Mouse (Mus musculus) layer of hippocampus, adult 8-10 months (tissue): Measurements from ENCODE around the gene Dlat. TPM values are rescaled to one million over a fixed set of nuclear protein-coding genes. Genes with fewer than 3 reads are reported as not detected.
"Not testable (repeated sequence)": the region's sequence is repeated elsewhere in the genome, so short reads cannot be mapped to it uniquely, and the experiment has no call there.

ENCODE experiments used
- DNase-seq, 2 experiments: peaks; one replicate each; pipeline ENCODE4 v3.0.0; 2022; ENCODE audit warnings: low spot score in 2 of 2
- total RNA-seq, 4 experiments: library from RNA; stranded (reverse); gene quantifications; 2 replicates each; pipeline ENCODE4 v1.2.4; 2022

Gene Dlat
- total RNA-seq, 4 experiments from 2014 or later, result 117 to 138 (median 125) TPM

DNA sequence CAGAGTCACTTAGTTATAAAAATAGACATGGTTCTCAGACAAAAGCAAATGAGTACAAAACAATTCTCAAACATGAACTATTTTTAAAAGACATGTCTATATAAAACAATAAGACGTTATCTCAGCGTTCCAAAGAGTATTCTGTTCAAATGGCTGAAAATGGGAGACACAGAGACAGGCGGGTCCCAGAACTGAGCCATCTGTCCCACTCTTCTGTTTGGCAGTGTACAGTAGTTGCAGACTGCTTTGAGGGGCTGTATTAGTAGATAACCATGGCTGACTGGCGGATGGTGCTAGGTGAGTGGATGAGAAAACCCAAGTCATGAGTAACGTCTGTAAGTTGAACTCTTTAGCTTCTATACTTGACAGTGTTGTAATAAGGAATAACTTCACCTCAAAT is 5.2 kb upstream of the Dlat start:
- peak; percentile 33 to 43 for DNase-seq

DNA sequence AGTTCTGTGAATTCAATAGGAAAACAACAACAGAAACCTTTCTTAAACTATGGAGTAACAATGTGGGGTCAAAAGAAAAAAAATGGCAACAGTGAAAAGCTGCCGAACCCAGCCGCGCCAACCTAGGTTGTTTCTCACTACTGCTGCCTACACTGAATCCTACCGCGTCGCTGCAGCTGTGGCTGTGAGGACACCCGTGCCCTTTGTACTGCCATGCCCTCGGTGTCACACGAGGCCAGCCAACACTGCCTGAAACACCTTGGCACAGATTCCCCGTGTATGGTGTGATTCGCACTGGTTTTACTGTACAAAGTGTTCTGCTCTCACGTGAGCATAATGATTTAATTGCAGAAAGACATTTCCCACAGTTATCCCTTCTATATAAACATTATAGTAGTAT is 851 bp upstream of the Dlat start:
- no peak for DNase-seq

DNA sequence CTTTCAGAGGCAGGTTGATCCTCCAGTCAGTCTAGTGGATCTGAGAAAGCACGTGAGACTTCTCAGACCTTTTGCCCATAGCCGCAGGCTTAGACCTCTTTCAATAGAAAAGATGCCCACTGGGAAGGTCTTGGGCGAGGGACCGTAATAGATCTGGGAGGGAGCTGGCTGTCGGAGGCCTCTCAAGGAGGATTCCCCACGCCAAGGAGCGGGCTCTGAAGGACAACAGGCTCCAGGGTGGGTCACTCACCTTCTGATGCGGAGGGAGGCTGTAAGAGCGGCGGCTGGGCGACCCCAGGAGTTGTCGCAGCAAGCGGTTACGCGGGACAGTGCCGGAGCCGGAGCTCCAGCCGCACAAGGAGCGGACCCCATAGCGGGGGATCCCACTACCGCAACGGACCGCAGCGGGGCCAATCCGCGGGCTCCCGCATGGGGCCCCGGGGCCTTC is 615 bp downstream of the Dlat start:
- peak in 1 of 2 experiments; percentile 18 for DNase-seq

DNA sequence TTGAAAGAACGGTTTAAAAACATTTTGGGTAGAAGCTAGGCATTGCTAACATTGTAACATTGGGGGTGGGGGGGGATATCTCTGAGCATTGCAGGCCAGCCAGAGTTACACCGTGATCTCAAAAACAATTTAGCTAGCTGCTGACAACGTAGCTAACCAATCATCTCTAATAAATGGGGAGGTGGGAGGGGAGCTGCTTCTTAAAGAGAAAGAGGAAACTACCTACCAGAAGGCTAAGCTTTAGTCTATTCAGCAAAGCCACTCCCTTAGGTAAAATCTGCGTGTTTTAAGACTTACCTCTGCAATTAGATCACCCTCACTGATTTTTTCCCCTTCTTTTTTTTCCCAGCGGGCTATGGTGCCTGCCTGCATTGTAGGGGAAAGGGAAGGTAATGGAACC is 1.2 kb downstream of the Dlat start:
- no peak for DNase-seq

DNA sequence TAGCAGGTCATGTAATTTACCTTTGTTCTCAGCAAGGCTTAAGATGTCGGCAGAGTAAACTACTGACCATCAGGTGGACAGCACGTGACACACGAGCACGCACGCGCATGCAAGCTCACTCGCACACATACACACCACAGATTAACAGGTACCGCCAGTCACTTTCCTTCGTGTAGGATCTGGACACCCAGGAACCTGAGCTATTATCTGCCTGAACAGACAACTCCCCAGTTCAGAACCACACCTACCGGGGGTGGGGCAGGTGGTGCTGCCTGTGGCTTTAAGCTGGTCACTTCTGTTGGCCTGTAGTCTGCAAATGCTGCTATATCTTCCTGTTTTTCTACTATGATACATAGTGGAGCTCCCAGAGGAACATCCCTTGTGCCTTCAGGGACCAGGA is 9.1 kb downstream of the Dlat start:
- no peak for DNase-seq

DNA sequence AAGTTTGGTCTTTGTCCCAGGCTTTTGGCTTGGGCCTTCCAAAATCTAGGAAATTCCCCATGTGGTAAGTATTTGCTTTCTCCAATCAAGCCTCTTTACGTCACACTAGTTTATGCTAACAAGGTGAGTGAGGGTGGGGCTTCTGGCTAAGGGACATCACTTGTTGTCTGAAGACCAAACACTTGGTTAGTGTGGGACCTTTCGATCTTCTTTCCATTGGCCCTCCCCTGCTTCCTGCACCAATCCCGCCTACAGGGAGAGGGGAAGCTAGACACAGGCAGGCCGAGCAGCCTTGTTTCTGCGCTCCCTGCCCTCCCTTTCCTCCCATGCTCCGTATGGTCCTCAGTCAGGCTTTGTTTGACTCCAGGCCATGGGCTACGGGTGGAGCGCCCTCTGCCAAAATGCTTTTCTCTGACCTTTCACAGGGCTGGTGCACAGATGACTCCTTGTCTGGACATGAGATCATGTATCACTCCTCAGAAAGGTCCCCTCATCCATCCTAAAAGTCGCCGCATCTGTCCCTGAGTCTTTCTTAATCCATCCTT is 12.7 kb downstream of the Dlat start:
- no peak for DNase-seq

DNA sequence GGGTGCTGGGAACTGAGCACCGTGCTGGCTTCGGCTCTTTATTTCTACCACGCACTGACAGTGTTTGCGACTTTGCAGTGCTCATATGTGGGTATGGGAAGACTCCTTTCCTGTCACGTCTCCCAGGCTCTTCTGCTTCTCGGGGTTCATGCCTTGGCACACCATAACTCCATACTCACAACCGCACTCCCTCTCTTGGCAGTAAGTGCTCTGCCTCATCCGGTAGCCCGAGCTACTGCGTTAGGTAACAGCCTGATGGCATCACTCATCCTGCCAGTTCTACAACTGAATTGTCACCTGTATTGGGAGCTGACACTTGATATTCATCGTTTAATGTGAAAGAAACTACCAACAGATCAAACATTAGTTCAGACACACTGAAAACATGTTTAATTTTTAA is 25.3 kb downstream of the Dlat start:
- no peak for DNase-seq

DNA sequence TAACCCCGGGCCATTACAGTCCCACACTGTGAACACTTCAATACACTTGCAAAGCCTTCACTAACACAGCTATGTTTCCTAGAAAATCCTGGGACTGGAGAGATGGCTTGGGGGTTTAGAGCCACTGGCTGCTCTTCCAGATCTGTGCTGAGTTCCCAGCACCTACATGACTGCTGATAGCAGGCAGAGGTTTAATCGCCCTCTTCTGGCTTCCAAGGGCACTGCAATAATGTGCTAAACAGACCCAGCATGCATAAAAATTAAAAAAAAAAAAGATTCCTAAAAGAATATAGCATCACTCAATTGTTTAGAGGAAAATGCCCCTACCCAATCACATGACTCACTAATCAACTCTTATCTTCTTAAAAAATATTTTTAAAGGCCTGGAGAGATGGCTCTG is 26.5 kb downstream of the Dlat start:
- no peak for DNase-seq

DNA sequence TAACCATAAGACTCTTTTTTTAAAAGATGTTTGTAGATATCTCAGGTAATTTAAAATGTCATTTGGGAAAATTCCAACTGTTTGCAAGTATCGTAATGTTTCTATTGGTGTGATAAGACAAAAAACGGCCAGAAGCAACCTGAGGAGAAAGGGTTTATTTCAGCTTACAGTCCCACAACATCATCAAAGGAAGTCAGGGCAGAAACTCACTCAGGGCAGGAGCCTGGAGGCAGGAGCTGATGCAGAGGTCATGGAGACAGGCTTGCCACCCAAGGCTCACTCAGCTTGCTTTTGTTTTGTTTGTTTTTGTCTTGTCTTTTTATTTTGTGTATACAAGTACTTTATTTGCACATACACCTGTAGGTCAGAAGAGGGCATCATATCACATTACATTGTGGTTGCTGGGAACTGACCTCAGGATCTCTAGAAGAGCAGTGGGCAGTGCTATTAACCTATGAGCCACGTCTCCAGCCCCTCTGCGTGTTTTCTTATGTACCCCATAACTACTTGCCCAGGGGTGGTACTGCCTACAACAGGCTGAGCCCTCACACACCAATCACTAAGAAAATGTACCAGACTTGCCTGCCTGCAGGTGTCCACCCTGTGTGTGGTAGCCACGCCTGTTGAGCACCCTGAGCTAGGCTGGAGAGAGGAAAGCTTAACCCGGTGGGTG is 27.4 kb downstream of the Dlat start:
- no peak for DNase-seq

DNA sequence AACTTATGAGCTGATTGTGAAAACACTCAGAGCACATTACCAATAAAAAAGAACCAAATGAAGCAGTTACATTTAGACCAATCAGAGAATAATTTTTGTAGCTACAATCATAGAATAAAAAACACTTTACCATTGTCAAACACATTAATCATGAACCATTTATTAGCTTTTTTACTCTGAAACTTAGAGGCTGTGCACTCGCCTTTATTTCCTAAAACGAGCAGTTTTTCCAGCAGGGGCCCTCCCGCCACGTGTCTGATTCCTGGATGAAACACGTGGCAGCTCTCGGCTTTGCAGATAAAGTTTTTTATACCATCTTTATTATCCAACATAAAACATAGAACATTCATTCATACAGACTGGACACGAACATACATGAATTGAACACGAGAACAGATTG is 28.7 kb downstream of the Dlat start:
- not testable (repeated sequence) for DNase-seq

DNA sequence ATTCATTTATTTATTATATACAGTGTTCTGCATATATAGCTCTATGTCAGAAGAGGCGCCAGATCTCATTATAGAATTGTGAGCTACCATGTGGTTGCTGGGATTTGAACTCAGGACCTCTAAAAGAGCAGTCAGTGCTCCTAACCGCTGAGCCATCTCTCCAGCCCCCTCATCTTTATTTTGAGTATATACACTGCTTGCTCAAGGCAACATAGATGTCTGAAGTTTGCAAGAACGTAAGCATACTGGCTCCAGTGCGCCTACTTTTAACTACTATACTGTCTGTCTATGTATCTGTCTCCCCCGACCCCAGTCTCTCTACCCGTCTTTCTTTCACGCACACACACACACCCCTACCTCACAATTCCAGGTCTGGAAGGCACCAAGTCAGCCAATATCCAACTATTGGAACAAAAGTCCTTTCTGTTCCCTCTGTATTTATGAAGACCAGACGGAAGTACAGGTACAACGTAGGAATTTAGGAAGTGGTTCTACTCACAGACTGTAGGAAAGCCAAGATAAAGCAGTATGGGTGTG is 41.7 kb downstream of the Dlat start:
- no peak for DNase-seq

DNA sequence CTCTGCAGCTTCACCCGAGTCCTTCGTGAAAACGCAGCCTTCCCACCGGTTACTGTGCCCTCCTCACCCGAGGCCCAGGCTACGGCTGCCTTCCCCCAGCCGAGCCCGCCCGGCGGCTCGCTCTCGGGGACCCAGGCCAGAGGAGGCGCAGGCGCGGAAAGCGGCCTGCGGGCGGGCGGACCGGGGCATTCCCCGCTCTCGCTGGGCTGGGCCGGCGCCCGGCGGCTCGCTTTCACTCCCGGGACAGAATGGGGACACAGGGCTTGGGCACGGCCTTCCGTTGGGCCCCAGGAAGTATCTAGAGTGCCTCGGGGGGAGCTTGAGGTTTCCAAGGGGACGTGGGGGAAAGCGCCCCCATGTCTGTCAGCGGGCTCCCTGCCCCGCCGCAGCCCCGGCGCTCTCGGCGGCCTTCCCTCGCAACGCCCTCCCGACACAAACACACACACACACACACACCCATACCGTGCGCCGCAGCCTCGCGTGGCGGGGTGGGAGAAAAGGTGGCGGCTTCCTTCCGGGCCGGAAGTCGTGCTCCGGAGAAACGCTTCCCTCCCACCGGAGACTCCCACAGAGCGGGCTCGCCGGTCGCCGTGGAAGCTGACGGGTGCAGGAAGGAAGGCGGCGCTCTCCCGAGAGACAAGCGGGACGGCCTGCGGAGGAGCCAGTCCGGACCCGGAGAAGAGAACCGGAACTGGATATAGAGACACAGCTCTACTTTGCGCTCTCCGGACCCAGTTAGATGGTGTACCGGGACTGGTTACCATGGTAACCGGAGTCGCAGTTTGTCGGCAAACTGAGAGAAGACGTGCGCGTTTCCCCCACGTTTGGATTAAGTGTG is 42.6 kb downstream of the Dlat start, which contains the start of the genes Pih1d2 and Nkapd1:
Gene Pih1d2, plus strand, starts transcription at position 556 of the 838 bp plus-strand sequence.
Gene Nkapd1, minus strand, starts transcription at position 699 of the 838 bp plus-strand sequence.
- peak; percentile 83 to 92 for DNase-seq

DNA sequence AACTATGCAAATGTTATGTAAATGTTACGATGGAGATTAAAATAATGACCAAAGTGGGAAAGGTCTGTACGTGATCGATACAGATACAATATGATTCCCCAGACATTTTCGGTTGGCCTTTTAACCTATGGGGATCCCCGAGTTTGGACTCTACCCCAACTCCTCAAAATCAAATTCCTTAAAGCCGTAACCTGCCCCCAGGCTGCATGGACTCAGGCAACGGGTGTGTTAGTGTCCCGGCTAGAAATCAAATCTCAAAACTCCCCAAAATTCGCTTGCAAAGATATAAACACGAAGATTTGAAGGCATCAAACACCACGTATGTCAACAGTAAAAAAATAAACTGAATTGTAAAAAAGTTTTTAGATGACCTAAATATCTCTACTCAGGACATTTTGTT is 43.4 kb downstream of the Dlat start:
- no peak for DNase-seq

DNA sequence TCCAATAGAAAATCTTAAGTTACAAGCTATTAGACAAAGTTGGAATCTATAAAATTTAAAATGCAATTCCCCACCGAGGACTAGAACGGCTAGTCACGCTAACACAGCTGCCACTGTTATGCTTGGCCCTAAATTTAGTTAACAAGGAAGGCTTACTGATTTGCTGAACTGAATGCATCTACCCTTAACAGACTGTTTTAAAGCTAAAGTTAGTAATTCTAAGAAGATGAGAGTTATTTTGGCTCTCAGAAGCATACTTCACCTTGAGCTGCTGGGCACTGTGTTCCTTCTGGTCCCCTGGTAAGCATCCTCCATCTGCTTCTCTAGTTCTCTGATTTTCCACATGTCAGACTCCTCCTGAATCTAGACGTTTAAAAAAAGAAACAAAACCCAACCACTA is 47.5 kb downstream of the Dlat start:
- DNase-seq, result no peak

DNA sequence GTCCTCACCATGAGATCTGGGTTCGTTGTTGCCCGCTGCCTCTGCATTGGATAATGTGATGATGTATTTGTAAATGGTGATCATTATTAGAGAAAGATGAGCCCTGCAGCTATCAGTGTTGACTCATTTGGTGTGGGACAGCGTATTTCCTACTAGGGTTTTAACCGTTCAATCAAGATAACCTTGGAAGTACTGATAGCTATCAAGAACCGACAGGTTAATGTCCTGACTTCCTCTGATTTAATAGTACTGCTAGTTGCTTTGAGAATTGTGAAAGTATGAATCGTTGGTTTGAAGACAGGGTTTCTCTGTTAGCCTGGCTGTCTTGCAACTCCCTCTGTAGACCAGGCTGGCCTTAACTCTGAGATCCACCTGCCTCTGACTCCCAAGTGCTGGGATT is 55.2 kb downstream of the Dlat start:
- DNase-seq, result no peak

DNA sequence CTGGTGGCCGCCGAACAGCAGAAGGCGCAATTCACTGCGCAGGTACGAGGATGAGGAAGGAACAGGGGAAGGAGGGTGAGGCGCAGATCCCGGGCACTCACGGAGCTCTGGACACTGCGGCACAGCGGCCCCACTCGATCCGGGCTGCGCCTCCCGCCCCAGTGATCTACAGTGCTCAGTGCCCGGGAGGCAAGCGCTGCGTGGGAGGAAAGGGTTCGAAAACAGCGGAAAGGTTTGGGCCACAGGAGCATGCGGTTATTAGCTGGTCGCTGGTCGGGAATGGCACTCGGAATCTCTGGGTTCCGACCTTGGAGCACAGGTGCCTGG is 55.6 kb downstream of the Dlat start:
- no peak for DNase-seq

DNA sequence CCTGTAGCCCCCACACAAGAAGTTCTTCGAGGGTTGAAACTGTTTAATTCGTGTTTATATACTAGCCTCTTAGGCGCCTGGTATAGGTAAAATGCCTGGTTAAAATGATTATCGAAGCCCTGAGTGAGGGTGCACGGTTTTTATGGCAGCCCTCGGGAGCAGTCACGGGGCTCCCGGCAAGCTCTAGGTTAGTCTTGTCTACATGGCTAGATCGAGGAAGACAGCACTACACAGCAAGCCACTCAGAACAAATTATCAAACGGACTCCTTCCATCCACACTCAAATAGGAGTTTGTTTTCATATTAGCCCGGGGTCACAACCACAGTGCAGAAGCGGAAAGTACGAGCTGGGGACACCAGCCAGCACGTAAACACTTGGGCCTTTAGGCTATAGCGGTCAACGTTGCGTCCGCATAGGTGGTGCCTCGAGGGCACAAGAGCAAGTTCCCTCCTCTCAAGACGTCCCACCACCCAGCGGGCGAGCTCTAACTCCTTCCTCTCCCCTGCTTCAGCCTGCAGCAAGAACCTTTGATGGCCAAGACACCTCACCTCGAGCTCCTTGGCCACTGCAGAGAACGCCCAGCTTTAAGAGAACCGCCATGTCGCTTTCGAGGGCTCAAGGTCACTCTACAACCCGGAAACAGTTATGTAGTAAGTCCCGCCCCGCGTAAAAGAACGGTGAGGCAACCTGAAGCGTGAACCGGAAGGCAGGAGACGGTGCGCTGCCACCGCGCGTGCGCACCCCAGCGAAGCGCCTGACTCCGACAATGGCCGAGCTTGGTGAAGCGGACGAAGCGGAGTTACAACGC is 56.2 kb downstream of the Dlat start, which contains the start of the genes Sdhd and Timm8b:
Gene Sdhd, minus strand, starts transcription at position 624 of the 809 bp plus-strand sequence.
Gene Timm8b, plus strand, starts transcription at position 722 of the 809 bp plus-strand sequence.
- peak; percentile 94 to 96 for DNase-seq

DNA sequence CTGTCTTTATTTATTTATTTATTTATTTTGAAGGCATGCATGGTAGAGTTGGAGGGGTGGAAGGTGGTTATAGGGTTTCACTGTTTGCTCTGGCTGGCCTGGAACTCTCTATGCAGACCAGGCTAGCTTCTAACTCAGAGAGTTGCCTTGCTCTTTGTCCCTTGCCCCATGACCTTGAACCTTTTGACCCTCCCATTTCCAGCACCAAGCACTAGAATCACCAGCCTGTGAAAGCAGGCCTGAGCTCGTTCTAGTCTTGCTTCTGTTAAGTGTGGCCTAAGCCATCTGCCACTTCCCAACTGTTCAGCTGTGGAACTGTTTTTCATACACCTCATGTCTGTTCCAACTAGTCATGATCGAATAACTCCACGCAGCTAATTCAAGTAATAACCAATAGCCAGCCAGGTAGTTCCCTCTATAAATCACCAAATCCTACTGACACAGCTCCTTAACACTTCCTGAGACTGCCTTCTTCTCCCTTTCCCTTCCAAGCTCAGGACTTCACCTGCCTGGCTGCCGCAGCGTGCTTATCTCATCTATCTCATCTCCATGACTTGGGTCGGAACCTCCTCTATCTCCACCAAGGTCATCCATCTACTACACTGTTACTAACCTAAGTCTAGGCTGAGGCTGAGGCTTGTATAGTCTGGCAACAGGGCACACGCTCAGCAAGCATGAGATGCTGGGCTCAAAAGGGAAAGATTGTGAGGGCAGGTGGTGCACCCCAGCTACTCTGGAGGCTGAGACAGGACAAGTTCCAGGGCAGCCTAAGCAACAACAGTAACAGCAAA is 57.3 kb downstream of the Dlat start:
- no peak for DNase-seq

DNA sequence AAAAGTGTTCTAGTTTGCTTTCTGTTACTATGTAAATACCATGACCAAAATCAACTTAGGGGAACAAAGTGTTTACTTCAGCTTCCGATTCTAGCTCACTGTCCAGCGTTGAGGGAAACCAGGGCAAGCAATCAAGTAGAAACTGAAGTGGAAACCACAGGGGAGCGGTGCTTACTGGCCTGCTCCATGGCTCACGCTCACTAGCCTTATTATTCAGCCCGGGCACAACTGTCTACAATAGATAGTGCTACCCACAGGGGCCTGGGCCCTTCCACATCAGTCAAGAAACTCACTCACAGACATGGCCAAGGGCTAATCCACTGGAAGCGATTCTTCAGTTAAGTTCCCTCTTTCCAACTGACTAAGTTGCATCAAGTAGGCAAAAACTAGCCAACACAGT is 58.0 kb downstream of the Dlat start:
- no peak for DNase-seq

DNA sequence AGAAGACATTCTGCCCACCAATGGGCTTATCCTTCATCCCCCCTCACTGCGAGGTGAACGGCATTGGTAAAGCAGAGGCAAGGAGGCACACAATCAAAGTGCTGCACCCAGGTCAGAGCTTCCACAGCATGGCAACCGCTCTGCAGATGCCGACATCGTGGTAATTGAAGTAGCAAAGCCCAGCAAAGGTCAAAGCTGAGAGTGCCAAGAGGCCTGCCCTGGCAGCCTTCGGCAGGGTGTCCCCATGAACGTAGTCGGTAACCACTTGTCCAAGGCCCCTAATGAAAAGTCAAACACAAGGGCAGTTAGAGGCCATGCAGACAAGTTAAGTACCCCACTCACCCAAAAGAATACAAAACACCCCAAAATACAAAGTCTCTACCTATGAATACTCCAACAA is 62.6 kb downstream of the Dlat start:
- DNase-seq, result no peak
